Mouse (Mus musculus): ENCODE measurements around the gene Sec24b. TPM values are rescaled to one million over a fixed set of nuclear protein-coding genes. Genes with fewer than 3 reads are reported as not detected.

Gene Sec24b
- total and polyA plus RNA-seq, 3 experiments = 14.3 to 50.6 (median 31.2) TPM

GRCm38 (mm10) chr3:129978716-129979115 is 82.6 kb downstream of the Sec24b start:
- Histone ChIP-seq H3K9me3 (replicated peaks; ENCODE audit: low read length) (no peaks in the 10 kb centered on the region), H3K27me3 (replicated peaks) (no peaks in the 10 kb centered on the region), H3K79me2 (replicated peaks; ENCODE audit: control insufficient read depth, extremely low read depth, insufficient read depth, poor library complexity, severe bottlenecking) (no peaks in the 10 kb centered on the region), H3K4me2 (ENCODE audit: insufficient read depth, low read depth, poor library complexity, severe bottlenecking) (no peak overlapping the region), H3K27ac (ENCODE audit: insufficient read depth, low read depth) (no peak overlapping the region), H3K9ac (ENCODE audit: insufficient read depth, low read depth) (no peak overlapping the region), H3K4me3 (replicated peaks in 1 of 3; ENCODE audit: low read depth in 2 of 3, low read length in 2 of 3, poor library complexity in 1 of 3) (no peak overlapping the region), H3K4me1 (ENCODE audit: control insufficient read depth in 1 of 2, insufficient read depth in 2 of 2) (peaks cover 0 to 3% of the 10 kb centered on the region in 2 experiments; a peak in 1 of 4 replicates), H3K36me3 (replicated peaks in 1 of 2; ENCODE audit: control insufficient read depth in 1 of 2, insufficient read depth in 1 of 2, low read length in 1 of 2) (peaks cover 12 to 22% of the 10 kb centered on the region in 2 experiments)
- no peak for TF ChIP-seq RCOR1 (conservative IDR thresholded peaks at IDR 0.05; ENCODE audit: low read depth, low read length)
- no peak for TF ChIP-seq ZKSCAN1 (IDR thresholded peaks at IDR 0.05; ENCODE audit: borderline replicate concordance, low read depth, low read length)
- TF ChIP-seq SMC3 (IDR thresholded peaks at IDR 0.05; ENCODE audit: low read depth, low read length) = no peak
- TF ChIP-seq ELF1 (IDR thresholded peaks at IDR 0.05; ENCODE audit: low read depth, low read length) = no peak
- no peak for TF ChIP-seq NELFE (IDR thresholded peaks at IDR 0.05; ENCODE audit: low read depth, low read length)
- TF ChIP-seq RAD21 (IDR thresholded peaks at IDR 0.05; ENCODE audit: low read depth, low read length) = no peak
- no peak for TF ChIP-seq TBP (conservative IDR thresholded peaks at IDR 0.05; ENCODE audit: low read depth, low read length)
- no peak for TF ChIP-seq JUND (conservative IDR thresholded peaks at IDR 0.05; ENCODE audit: low read depth, low read length)
- TF ChIP-seq USF1 (IDR thresholded peaks at IDR 0.05; ENCODE audit: low read depth, low read length) = no peak
- TF ChIP-seq ETS1 (conservative IDR thresholded peaks at IDR 0.05; ENCODE audit: low read depth, low read length) = no peak
- TF ChIP-seq PAX5 (IDR thresholded peaks at IDR 0.05; ENCODE audit: low read length) = no peak
- dilution Hi-C loops (cut with MboI; ENCODE audit: extremely low pct_ligation_motif_present, extremely low pct_unique_long_range_greater_than_20kb, low sequenced_read_pairs) (no loop called here), in situ Hi-C loops (cut with MboI; ENCODE audit: low pct_ligation_motif_present, low pct_unique_long_range_greater_than_20kb, low sequenced_read_pairs) (no loop called here)
- DNase-seq (ENCODE audit: extremely low read depth) = no peak

- in situ Hi-C loops (cut with MboI; ENCODE audit: low pct_ligation_motif_present, low pct_unique_long_range_greater_than_20kb, low sequenced_read_pairs) (no loop called here), dilution Hi-C loops (cut with MboI; ENCODE audit: extremely low pct_ligation_motif_present, extremely low pct_unique_long_range_greater_than_20kb, low sequenced_read_pairs) (no loop called here)
- DNase-seq (ENCODE audit: extremely low read depth) = no peak
Measured at GRCm38 (mm10) chr3:129976317-129976716, 85.0 kb downstream of the Sec24b start.

More at GRCm38 (mm10) chr3:129976317-129976716, 85.0 kb downstream of the Sec24b start:
- Histone ChIP-seq H3K27ac (ENCODE audit: insufficient read depth, low read depth) (no peak overlapping the region), H3K4me1 (ENCODE audit: control insufficient read depth in 1 of 2, insufficient read depth in 2 of 2) (peaks cover 0 to 3% of the 10 kb centered on the region in 2 experiments; a peak in 1 of 4 replicates), H3K36me3 (replicated peaks in 1 of 2; ENCODE audit: control insufficient read depth in 1 of 2, insufficient read depth in 1 of 2, low read length in 1 of 2) (peaks cover 0 to 2% of the 10 kb centered on the region in 2 experiments), H3K9me3 (replicated peaks; ENCODE audit: low read length) (no peaks in the 10 kb centered on the region), H3K79me2 (replicated peaks; ENCODE audit: control insufficient read depth, extremely low read depth, insufficient read depth, poor library complexity, severe bottlenecking) (no peaks in the 10 kb centered on the region), H3K4me3 (replicated peaks in 1 of 3; ENCODE audit: low read depth in 2 of 3, low read length in 2 of 3, poor library complexity in 1 of 3) (no peak overlapping the region), H3K27me3 (replicated peaks) (peaks cover 1% of the 10 kb centered on the region), H3K9ac (ENCODE audit: insufficient read depth, low read depth) (no peak overlapping the region), H3K4me2 (ENCODE audit: insufficient read depth, low read depth, poor library complexity, severe bottlenecking) (no peak overlapping the region)
- no peak for TF ChIP-seq USF2 (conservative IDR thresholded peaks at IDR 0.05; ENCODE audit: low read depth, low read length)
- no peak for TF ChIP-seq NELFE (IDR thresholded peaks at IDR 0.05; ENCODE audit: low read depth, low read length)
- no peak for TF ChIP-seq RCOR1 (conservative IDR thresholded peaks at IDR 0.05; ENCODE audit: low read depth, low read length)
- TF ChIP-seq ZC3H11A (IDR thresholded peaks at IDR 0.05; ENCODE audit: low read depth, low read length) = no peak
- TF ChIP-seq ETS1 (conservative IDR thresholded peaks at IDR 0.05; ENCODE audit: low read depth, low read length) = no peak
- no peak for TF ChIP-seq POLR2AphosphoS2 (IDR thresholded peaks at IDR 0.05; ENCODE audit: low read depth, low read length)
- TF ChIP-seq SIN3A (IDR thresholded peaks at IDR 0.05; ENCODE audit: low read length) = no peak
- TF ChIP-seq MAZ (IDR thresholded peaks at IDR 0.05; ENCODE audit: low read depth, low read length) = no peak
- no peak for TF ChIP-seq PAX5 (IDR thresholded peaks at IDR 0.05; ENCODE audit: low read length)
